Mouse (Mus musculus): ENCODE data around the gene Ap3b1. TPM values are rescaled to one million over a fixed set of nuclear protein-coding genes. Genes with fewer than 3 reads are reported as not detected.

Ap3b1 gene
- total RNA-seq, 2 experiments from 2014 or later = 47.4 to 85.3 TPM

DNA sequence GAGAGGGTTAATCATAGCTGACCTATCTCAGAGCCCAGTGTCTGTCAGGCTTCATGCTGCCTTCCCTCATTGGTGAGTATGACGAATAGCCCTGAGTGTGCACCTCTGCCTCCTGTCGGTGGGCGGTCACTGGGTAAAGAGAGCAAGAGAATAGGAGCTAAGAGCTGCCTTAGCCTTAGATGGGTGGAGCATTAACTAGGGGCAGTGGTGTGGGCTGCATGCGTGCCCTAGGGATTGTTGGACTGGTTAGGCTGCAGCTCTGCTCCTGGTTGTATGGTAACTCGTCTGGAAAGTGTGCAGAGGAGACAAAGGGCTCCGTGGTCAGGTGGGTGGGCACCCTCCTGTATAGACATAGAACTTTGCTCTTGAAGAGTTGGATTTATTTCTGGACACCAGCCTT is 157.8 kb downstream of the Ap3b1 start:
- no peak for ATAC-seq (replicated peaks; ENCODE audit: low FRiP score, low TSS enrichment, poor library complexity, severe bottlenecking)

GRCm38 (mm10) chr13:94518176-94518575 is 159.4 kb downstream of the Ap3b1 start:
- ATAC-seq (replicated peaks; ENCODE audit: low FRiP score, low TSS enrichment, poor library complexity, severe bottlenecking) = no peak

GRCm38 (mm10) chr13:94519276-94519675 is 160.5 kb downstream of the Ap3b1 start:
- no peak for ATAC-seq (replicated peaks; ENCODE audit: low FRiP score, low TSS enrichment, poor library complexity, severe bottlenecking)

DNA sequence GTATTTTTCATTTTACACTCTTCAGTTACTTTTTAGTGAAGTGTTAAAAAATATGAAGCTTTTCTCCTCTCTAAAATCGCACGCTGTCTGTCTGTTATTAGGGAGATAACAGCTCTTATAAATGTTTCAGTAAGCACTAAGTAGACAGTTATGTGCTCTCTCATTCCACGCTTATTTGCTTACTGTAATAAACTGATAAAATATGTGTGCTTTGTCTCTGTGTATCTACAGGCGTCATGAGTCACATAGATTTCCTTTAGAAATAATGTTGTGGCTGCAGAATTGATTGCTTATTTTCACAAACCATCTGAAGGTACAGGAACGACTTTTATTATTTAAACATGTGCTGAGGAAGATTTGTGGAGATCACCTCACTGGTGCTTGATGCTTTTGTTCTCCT is 164.5 kb downstream of the Ap3b1 start:
- peak; percentile 82 for ATAC-seq (replicated peaks; ENCODE audit: low FRiP score, low TSS enrichment, poor library complexity, severe bottlenecking)

DNA sequence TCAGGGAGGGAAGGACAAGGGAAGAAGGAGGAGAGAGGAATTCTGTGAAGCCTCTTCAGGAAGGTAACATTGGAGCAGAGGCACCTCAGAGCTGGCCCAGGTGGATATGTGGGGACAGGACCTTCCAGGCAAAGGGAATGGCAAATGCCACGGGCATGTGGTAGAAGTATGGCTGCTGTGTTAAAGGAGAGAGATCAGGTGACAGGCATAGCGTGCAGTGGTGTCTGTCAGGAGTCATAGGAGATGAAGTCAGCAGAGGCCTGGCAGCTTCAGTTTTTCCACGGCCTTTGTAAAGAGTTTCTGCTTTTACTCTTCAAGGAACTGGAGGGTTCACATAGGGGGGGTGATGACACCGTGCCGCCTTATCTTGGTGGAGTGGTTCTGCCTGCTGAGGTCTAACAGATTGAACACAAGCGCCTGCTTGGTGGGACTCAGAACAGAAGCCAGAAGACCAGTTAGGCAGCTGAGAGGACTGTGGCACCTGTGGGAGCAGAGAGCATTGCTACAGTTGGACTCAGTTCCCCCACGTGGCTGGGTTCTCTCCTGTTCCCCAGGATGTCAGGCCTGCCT is 166.0 kb downstream of the Ap3b1 start:
- peak; percentile 88 for ATAC-seq (replicated peaks; ENCODE audit: low FRiP score, low TSS enrichment, poor library complexity, severe bottlenecking)

DNA sequence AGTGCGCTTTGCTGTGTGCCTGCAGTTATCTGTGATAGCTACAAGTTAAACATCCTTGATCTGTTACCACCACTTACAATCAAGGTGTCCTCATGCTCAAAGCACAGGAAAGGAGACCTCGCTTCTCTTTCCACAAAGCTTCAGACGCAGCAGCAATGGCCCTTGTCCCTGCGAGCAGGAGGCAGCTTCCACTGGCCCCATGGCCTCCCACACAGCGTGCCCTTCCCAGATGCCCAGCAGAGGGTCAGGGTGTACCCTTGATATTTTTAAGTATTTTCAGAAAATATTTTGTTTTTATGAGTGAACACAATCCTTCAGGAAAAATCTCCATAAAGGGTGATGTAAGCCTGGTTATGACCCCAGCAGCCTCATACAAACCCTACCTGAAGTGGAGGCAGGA is 170.4 kb downstream of the Ap3b1 start:
- no peak for ATAC-seq (replicated peaks; ENCODE audit: low FRiP score, low TSS enrichment, poor library complexity, severe bottlenecking)

DNA sequence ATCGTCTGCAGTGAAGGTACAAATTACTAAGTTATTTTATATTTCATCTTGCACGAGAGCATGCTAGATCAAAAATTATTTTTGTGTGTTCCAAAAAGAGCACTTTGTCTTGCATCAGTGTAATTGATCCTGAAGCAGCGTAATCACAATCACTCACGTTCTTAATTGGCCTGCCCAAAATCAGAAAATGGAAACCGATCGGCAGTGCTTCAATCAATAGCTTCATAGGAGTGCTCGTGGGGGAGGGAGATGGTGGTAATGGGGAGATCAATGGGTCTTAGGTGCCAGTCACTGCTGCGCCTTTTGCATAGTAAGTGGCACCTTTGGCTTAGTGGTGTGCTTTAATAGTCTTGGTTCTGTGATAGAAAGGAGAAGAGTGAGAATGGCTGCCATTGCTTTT is 174.8 kb downstream of the Ap3b1 start:
- ATAC-seq (replicated peaks; ENCODE audit: low FRiP score, low TSS enrichment, poor library complexity, severe bottlenecking) = no peak

DNA sequence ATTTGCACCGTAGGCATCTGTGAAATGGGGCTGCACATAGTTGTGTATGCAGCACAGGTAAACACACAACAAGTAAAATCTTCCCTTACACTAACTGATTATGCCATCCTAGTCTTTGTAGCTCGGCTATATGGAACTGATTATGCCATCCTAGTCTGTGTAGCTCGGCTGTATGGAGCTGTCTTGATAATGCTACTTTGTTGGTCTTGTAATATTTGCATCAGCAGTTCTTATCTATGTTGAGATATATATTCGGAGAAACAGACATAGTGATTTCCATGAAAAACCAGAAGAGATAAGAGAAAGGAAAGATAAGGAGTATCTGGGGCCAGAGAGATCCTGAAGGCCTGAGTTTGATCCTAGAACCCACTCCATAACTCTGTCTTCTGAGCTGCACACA is 178.6 kb downstream of the Ap3b1 start:
- no peak for ATAC-seq (replicated peaks; ENCODE audit: low FRiP score, low TSS enrichment, poor library complexity, severe bottlenecking)

DNA sequence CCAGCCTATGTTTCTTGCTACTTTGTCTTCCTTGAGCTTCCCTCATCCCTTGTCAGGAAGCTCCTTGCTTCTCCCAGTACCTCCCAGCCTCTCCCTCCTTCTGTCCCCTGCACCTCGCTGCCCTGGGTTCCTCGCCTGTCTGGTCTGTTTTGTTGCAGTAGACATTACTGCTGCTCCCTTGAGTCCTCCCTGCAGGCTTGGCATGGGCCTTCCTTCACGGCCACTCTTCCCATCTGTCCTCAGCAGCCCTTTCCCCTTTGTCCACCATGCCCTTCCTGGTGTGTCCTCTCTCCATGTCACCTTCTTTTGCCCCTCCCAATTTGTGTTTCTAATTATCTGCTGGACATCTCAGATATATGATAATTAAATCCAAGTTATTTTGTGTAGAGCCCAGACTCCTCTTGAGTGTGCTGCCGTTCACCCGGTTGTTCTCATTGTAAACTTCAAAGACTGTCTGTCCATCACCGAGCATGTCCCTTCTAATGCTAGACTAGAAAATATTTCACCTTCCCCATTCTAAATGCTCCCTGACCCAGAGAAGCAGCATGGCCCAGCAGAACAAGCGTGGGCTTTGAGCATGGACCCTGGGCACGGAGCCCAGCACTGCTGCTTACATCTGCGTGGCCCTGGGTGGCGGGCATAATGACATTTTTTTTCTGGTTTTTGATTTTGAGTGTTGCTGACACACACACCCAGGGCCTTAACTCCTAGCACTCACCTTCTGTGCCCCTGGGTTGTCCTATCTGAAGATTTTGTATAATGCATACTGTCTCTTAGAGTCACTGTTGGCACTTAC is 181.3 kb downstream of the Ap3b1 start:
- ATAC-seq (replicated peaks; ENCODE audit: low FRiP score, low TSS enrichment, poor library complexity, severe bottlenecking) = no peak

GRCm38 (mm10) chr13:94542061-94542460 is 183.3 kb downstream of the Ap3b1 start:
- no peak; the same call in 1 of the 2 replicates for ATAC-seq (replicated peaks; ENCODE audit: low FRiP score, low TSS enrichment, poor library complexity, severe bottlenecking)

DNA sequence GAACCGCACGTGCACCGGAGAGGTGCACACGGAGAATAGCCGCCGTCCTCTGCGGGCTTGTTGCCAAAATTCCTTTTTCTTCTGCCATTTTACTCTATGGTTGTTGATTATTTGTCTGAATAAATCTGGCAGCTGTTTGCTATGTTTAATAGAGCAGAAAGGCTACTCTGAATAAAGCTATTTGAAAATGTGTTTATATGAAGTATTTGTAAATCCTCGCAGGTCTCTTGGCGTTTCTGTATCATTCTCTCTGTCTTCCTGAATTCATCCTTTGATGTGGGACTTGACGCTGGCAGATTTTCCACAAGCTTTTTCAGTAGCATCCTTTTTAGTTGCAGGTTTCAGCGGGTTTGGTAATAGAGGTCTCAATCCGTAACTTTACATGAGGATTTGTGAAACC is 185.5 kb downstream of the Ap3b1 start:
- ATAC-seq (replicated peaks; ENCODE audit: low FRiP score, low TSS enrichment, poor library complexity, severe bottlenecking) = no peak

- ATAC-seq (replicated peaks; ENCODE audit: low FRiP score, low TSS enrichment, poor library complexity, severe bottlenecking) = no peak
These were observed 187.0 kb downstream of the Ap3b1 start for GRCm38 (mm10) chr13:94545739-94546138.

DNA sequence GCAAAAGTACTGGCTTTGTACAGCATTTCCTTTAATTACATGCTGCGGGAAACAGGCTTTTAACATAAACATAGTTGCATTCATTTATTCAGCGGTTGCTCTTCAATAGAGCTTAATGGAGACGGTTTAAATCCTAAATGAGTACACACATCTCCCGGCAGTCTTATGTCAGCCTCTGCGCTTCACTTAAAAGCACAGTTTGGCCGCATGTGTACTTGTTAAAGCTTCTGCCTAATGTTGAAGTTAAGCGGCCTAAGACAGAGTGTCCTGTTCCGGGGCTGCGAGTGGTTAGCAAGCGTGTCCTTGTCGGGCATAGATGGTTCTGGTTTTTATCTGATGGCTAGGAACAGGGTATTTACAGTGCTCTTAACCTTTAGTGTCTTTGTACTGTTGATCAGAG is 187.5 kb downstream of the Ap3b1 start:
- ATAC-seq (replicated peaks; ENCODE audit: low FRiP score, low TSS enrichment, poor library complexity, severe bottlenecking) = no peak

DNA sequence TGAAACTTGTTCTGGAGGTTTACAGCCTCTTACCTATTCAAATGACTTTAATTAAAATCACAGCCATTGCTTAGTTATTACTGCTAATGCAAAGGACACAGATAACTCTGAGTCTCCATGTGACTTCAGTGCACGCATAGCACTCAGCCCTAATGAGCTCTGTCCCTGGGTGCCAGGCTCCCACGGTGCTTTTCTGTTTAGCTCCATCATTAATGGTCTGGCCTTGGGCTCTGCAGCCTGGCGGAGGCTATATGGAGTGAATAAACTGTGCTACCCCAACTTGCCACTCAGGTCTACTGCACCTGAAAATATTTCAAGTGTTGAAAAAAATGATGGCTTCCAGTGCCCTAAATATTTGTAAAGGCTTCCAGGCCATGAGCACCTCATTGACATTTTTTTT is 190.8 kb downstream of the Ap3b1 start:
- no peak for ATAC-seq (replicated peaks; ENCODE audit: low FRiP score, low TSS enrichment, poor library complexity, severe bottlenecking)

DNA sequence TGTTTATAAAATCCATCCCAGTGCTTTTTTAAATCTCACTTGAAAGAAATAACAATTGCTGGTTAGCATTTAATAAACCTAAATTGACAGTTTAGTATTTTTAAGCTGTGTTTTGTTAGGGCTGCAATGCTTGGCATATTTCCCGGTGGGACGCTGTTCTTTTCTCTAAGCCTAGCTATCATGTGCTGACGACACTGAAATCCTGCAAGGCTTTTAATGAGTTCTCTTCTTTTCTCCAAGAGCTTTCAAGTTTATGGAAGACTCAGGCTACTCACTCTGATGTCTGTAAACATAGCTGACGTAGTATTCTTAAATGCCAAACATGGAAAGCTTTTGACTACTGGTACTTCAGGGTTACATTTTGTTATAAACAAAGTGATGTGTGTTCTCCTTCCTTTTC is 191.3 kb downstream of the Ap3b1 start:
- ATAC-seq (replicated peaks; ENCODE audit: low FRiP score, low TSS enrichment, poor library complexity, severe bottlenecking) = no peak

- ATAC-seq (replicated peaks; ENCODE audit: low FRiP score, low TSS enrichment, poor library complexity, severe bottlenecking) = peak; percentile 82
These were observed 201.3 kb downstream of the Ap3b1 start for GRCm38 (mm10) chr13:94560011-94560410.

DNA sequence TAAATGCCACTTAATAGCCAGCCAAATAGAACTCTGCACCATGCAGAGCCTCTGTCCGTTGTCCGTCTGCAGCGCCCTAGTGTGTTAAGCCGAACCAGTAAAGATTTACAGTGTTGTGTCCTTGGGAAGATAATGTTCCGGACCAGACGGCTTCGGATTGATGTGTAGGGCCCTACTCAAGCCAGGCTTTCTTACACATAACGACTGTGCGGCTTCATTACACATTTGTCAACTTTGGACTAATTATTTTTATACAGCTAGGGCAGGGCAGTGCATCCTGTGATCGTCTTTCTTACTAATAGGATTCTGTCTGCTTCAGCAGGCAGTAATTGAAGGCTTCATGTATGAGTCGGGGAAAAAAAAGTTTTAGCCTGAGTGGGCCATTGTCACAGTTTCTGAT is 202.1 kb downstream of the Ap3b1 start:
- ATAC-seq (replicated peaks; ENCODE audit: low FRiP score, low TSS enrichment, poor library complexity, severe bottlenecking) = no peak

DNA sequence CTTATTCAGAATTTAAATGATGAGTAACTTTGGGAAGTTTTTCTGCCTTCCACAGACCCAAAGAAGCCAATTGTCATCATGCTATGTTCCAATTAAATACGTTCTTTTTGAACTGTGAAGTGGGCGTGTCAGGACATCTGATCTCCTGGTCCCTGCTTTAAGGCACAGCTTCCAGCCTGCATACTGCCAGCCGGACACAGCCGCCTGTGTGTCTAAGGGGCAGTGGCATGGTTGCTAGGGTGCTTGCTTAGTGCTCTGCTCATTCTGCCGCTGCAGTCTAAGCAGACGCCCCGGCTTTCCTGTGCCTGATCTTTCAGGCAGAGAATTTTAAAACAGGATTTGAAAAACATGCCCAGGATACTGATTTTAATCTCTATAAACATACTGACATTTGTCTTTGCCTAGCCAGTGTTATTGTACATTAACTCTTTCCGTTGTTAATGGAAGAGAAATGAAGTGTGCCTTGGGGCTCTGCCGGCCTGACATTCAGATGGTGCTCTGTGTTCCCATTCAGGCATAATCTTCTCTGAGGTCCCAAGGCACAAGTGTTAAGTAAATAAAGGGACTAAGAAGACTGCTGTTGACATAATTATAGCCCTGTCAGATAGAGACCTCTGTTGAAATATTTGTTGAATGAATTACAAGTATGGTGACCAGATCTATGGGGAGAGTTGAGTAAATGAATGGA is 204.0 kb downstream of the Ap3b1 start:
- no peak for ATAC-seq (replicated peaks; ENCODE audit: low FRiP score, low TSS enrichment, poor library complexity, severe bottlenecking)

GRCm38 (mm10) chr13:94563836-94564235 is 205.1 kb downstream of the Ap3b1 start:
- no peak for ATAC-seq (replicated peaks; ENCODE audit: low FRiP score, low TSS enrichment, poor library complexity, severe bottlenecking)

DNA sequence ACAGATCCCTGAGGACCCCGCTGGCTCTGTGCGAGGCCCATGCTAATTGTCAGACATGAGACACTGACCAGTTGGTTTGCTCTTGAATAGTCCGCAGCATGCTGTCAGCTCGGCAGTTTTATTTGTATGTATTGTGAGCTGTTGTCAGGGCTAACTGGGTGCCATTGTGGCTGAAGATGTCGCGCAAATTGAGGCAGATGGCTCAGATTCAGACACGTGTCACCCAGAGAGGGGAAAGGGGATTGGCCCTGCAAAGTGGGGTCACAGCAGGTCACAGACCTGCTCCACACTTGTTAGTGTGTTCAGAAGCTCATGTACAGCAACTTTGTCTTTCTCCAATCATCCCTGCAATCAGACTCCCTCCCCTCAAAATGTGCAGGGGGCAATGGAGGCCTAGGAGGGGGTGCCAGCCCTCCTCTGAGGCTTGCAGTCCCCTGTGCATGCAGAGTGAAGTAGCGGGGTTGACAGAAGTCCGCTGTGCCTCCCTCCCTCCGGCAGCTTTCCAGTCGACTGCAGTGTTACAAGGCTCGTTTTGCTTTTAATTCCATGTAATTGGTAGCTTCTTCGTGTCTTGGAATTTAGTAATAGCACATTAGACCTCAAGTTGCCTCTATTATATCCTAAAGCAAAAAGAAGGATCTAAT is 205.7 kb downstream of the Ap3b1 start:
- no peak for ATAC-seq (replicated peaks; ENCODE audit: low FRiP score, low TSS enrichment, poor library complexity, severe bottlenecking)
